ENCODE assay signal across 12 mouse cellular contexts in the genomic region with DNA sequence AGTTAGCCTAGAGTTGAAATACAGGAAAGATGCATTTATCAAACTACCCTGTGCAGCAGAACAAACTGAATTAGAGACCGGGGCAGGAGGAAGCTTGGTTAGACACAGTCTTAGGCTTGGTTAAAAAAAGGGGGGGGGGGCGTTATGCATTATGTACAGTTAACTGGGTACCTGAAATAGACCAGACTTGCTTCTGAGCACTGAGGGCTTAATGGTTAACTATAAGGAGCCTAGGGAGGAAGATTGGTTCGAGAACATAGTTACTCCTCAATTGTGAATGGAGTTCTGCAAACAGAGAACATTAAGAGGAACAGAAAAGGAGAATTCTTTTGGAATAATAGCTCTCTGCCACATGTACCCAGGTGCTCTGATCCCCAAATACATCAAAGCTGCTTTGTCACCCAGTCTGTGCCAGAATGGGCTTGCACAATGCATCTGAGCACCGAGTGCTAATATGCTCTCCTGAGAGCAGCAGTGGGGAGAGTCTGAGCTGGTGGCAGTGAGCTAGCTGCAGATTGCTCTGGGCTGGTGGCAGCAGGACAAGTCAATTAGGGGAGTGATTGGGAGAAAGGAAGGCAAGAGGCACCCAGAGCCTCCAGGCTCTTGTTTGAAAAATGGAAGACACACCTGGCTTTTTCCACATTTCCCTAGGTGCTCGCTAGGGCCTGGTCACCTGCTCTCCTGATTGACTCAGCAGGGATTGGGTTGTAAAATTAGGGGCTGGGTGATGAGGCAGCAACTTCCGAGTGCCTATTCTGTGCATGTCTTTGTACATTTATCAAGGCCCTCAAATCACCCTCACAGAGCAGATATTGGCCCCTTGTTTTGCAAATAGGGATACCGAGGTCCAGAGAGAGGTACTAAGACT.
DNase-seq lines count a peak whose midpoint lies in the region; ATAC-seq lines count a peak whose summit lies in the region.
"Had no signal": no experiment of that assay in that cellular context is flagged by ENCODE, and none has a peak within 500 bp of the region (broad histone marks: within the 10 kb centered on the region; RNA-seq: fewer than 3 reads in every experiment).

No protein-coding gene starts in this region.

- 51% methylated on average over 7 of the region's 7 CpGs for WGBS in forebrain, embryonic 13.5 days
- WGBS in forebrain, embryonic 10.5 days = 54% methylated on average over 7 of the region's 7 CpGs
- WGBS in lung, embryonic 15.5 days = 42% methylated on average over 7 of the region's 7 CpGs
- 42% methylated on average over 7 of the region's 7 CpGs for WGBS in hindbrain, embryonic 15.5 days

- ATAC-seq in forebrain, embryonic 13.5 days = 0 out of 2 replicates have a peak, but pooled peaks have one; percentile 30
- peak; percentile 72 for ATAC-seq in lung, embryonic 15.5 days (ENCODE audit: borderline replicate concordance, extremely low read depth, low FRiP score, low TSS enrichment)
- peak; percentile 13; the same call in 1 of the 2 replicates for ATAC-seq in hindbrain, embryonic 15.5 days (ENCODE audit: low FRiP score, low read depth)
- ATAC-seq in erythroid progenitor cell, adult 5-6 weeks (replicated peaks; ENCODE audit: low FRiP score, poor library complexity, severe bottlenecking) = no peak

- H3K27ac ChIP-seq in forebrain, embryonic 13.5 days = no peak overlapping the region
- H3K27ac ChIP-seq in forebrain, embryonic 10.5 days = no peak overlapping the region
- peak overlapping the region; percentile 66 for H3K27ac ChIP-seq in lung, embryonic 15.5 days
- H3K27ac ChIP-seq in hindbrain, embryonic 15.5 days (replicated peaks) = no peak overlapping the region
- H3K27ac ChIP-seq: liver, embryonic 13.5 days had no signal

- no peak overlapping the region for H3K4me2 ChIP-seq in forebrain, embryonic 13.5 days
- H3K4me2 ChIP-seq in lung, embryonic 15.5 days = no peak overlapping the region
- no peak overlapping the region for H3K4me2 ChIP-seq in hindbrain, embryonic 15.5 days
- H3K4me2 ChIP-seq: liver, embryonic 13.5 days had no signal

- no peaks in the 10 kb centered on the region for H3K4me1 ChIP-seq in forebrain, embryonic 13.5 days
- H3K4me1 ChIP-seq in forebrain, embryonic 10.5 days = no peaks in the 10 kb centered on the region
- peaks cover 9% of the 10 kb centered on the region for H3K4me1 ChIP-seq in lung, embryonic 15.5 days
- H3K4me1 ChIP-seq in hindbrain, embryonic 15.5 days (replicated peaks) = peaks cover 3% of the 10 kb centered on the region; the same call in 1 of the 2 replicates
- H3K4me1 ChIP-seq: liver, embryonic 13.5 days had no signal

- DNase-seq in forebrain, embryonic 10.5 days (ENCODE audit: extremely low spot score, low spot score) = no peak
- no peak for DNase-seq in lung, postnatal 14 days
- DNase-seq in brain, adult 2 months (ENCODE audit: low read depth, low spot score) = peak; percentile 50
- DNase-seq: kidney, adult 8-10 months; liver, embryonic 13.5 days; right cerebral cortex, postnatal 14 days; thymus, postnatal 36 days had no signal

- H3K9ac ChIP-seq in forebrain, embryonic 13.5 days = no peak overlapping the region
- no peak overlapping the region for H3K9ac ChIP-seq in lung, embryonic 15.5 days
- H3K9ac ChIP-seq in hindbrain, embryonic 15.5 days = no peak overlapping the region
- H3K9ac ChIP-seq: liver, embryonic 13.5 days had no signal

- H3K9me3 ChIP-seq in forebrain, embryonic 13.5 days (replicated peaks) = no peaks in the 10 kb centered on the region
- no peaks in the 10 kb centered on the region for H3K9me3 ChIP-seq in forebrain, embryonic 10.5 days
- H3K9me3 ChIP-seq in lung, embryonic 15.5 days = no peaks in the 10 kb centered on the region
- H3K9me3 ChIP-seq in hindbrain, embryonic 15.5 days = no peaks in the 10 kb centered on the region
- H3K9me3 ChIP-seq: liver, embryonic 13.5 days had no signal

- no peaks in the 10 kb centered on the region for H3K27me3 ChIP-seq in forebrain, embryonic 13.5 days
- no peaks in the 10 kb centered on the region for H3K27me3 ChIP-seq in forebrain, embryonic 10.5 days (ENCODE audit: poor library complexity, severe bottlenecking)
- no peaks in the 10 kb centered on the region for H3K27me3 ChIP-seq in lung, embryonic 15.5 days
- H3K27me3 ChIP-seq in hindbrain, embryonic 15.5 days = no peaks in the 10 kb centered on the region
- H3K27me3 ChIP-seq: liver, embryonic 13.5 days had no signal

- H3K36me3 ChIP-seq in forebrain, embryonic 13.5 days (ENCODE audit: poor library complexity, severe bottlenecking) = no peaks in the 10 kb centered on the region
- no peaks in the 10 kb centered on the region for H3K36me3 ChIP-seq in forebrain, embryonic 10.5 days (replicated peaks)
- no peaks in the 10 kb centered on the region for H3K36me3 ChIP-seq in lung, embryonic 15.5 days
- H3K36me3 ChIP-seq in hindbrain, embryonic 15.5 days = no peaks in the 10 kb centered on the region
- H3K36me3 ChIP-seq: liver, embryonic 13.5 days had no signal

- no peak overlapping the region for H3K4me3 ChIP-seq in forebrain, embryonic 13.5 days
- H3K4me3 ChIP-seq in forebrain, embryonic 10.5 days = no peak overlapping the region
- no peak overlapping the region for H3K4me3 ChIP-seq in lung, embryonic 15.5 days
- no peak overlapping the region for H3K4me3 ChIP-seq in hindbrain, embryonic 15.5 days
- H3K4me3 ChIP-seq: erythroblast, embryonic 14.5 days; liver, embryonic 13.5 days had no signal
